Mouse (Mus musculus) adrenal gland, adult 2 months (tissue): ENCODE results near the gene Sema4b. TPM values are rescaled to one million over a fixed set of nuclear protein-coding genes. Genes with fewer than 3 reads are reported as not detected.
A peak's percentile ranks its signal among the peaks of the same experiment; 100 is the strongest.

Source experiments
- DNase-seq: peaks from one replicate; pipeline ENCODE4 v3.0.0; 2021
- polyA plus RNA-seq: library from polyadenylated mRNA; depleted of rRNA; stranded (reverse); fragments of >200 nt; gene quantifications from 2 replicates; pipeline ENCODE4 v1.2.3, GENCODE M21; 2012; rRNA removed
- total RNA-seq, 2 experiments: library from RNA; stranded (reverse); gene quantifications; 2 replicates each; pipeline ENCODE4 v1.2.3; 2021

Sema4b gene
- total and polyA plus RNA-seq, 3 experiments, result 57.7 to 66.4 (median 65.8) TPM

GRCm38 (mm10) chr7:80268897-80269750 is 82.5 kb downstream of the Sema4b start, which contains the start of gene Vps33b:
Vps33b (plus strand) TSS chr7:80269649.
- DNase-seq, result peak; percentile 96

GRCm38 (mm10) chr7:80269751-80270255 is 83.2 kb downstream of the Sema4b start:
- DNase-seq, result peak; percentile 68

GRCm38 (mm10) chr7:80273456-80273855 is 86.8 kb downstream of the Sema4b start:
- DNase-seq, result peak; percentile 59

Other genes with a start within 250 kb of the Sema4b start
- gene Zfp710, start 162.0 kb upstream of the Sema4b start, total RNA-seq, result 10 to 100 TPM; 14.0 to 25.5 TPM
- gene Zfp710, start 162.0 kb upstream of the Sema4b start, polyA plus RNA-seq, result 24.1 and 24.8 TPM in 2 replicates
- 100 to 1,000 TPM in 1 of 2 experiments, 10 to 100 TPM in 1; 96.2 to 200 TPM for gene Idh2, start 71.4 kb upstream of the Sema4b start, total RNA-seq
- 147 and 150 TPM in 2 replicates for gene Idh2, start 71.4 kb upstream of the Sema4b start, polyA plus RNA-seq
- 10 to 100 TPM; 66.7 to 75.3 TPM for gene Cib1, start 46.0 kb downstream of the Sema4b start, total RNA-seq
- 110 and 126 TPM in 2 replicates for gene Cib1, start 46.0 kb downstream of the Sema4b start, polyA plus RNA-seq
- gene Gdpgp1, start 46.0 kb downstream of the Sema4b start, total RNA-seq, result 1 to 10 TPM; 3.6 to 4.6 TPM
- gene Gdpgp1, start 46.0 kb downstream of the Sema4b start, polyA plus RNA-seq, result 2.6 and 2.9 TPM in 2 replicates
- gene Ttll13, start 59.5 kb downstream of the Sema4b start, total RNA-seq, result 1 to 10 TPM in 1 of 2 experiments, under 1 TPM in 1; 0.89 to 1.2 TPM
- 0.66 TPM in 2 replicates for gene Ttll13, start 59.5 kb downstream of the Sema4b start, polyA plus RNA-seq
- 10 to 100 TPM; 35.7 to 50.1 TPM for gene Ngrn, start 74.4 kb downstream of the Sema4b start, total RNA-seq
- 38.7 and 45.6 TPM in 2 replicates for gene Ngrn, start 74.4 kb downstream of the Sema4b start, polyA plus RNA-seq
- gene Vps33b, start 82.8 kb downstream of the Sema4b start, total RNA-seq, result 10 to 100 TPM; 20.4 to 20.6 TPM
- 8.4 and 9.3 TPM in 2 replicates for gene Vps33b, start 82.8 kb downstream of the Sema4b start, polyA plus RNA-seq
- gene Prc1, start 107.6 kb downstream of the Sema4b start, total RNA-seq, result 1 to 10 TPM; 4.0 to 5.3 TPM
- 2.3 and 3.8 TPM in 2 replicates for gene Prc1, start 107.6 kb downstream of the Sema4b start, polyA plus RNA-seq
- 10 to 100 TPM in 1 of 2 experiments, 1 to 10 TPM in 1; 7.4 to 10.5 TPM for gene Rccd1, start 137.6 kb downstream of the Sema4b start, total RNA-seq
- 9.0 and 12.9 TPM in 2 replicates for gene Rccd1, start 137.6 kb downstream of the Sema4b start, polyA plus RNA-seq
- gene Unc45a, start 154.2 kb downstream of the Sema4b start, total RNA-seq, result 10 to 100 TPM; 66.5 to 73.0 TPM
- 69.1 and 76.9 TPM in 2 replicates for gene Unc45a, start 154.2 kb downstream of the Sema4b start, polyA plus RNA-seq
- 10 to 100 TPM; 45.5 to 50.8 TPM for gene Hddc3, start 156.3 kb downstream of the Sema4b start, total RNA-seq
- 25.1 and 36.4 TPM in 2 replicates for gene Hddc3, start 156.3 kb downstream of the Sema4b start, polyA plus RNA-seq
- 10 to 100 TPM; 77.2 to 99.3 TPM for gene Man2a2, start 184.5 kb downstream of the Sema4b start, total RNA-seq
- gene Man2a2, start 184.5 kb downstream of the Sema4b start, polyA plus RNA-seq, result 252 and 304 TPM in 2 replicates
- 10 to 100 TPM in 1 of 2 experiments, 1 to 10 TPM in 1; 7.9 to 13.0 TPM for gene Fes, start 201.1 kb downstream of the Sema4b start, total RNA-seq
- gene Fes, start 201.1 kb downstream of the Sema4b start, polyA plus RNA-seq, result 13.1 and 14.8 TPM in 2 replicates
- gene Furin, start 218.6 kb downstream of the Sema4b start, total RNA-seq, result 100 to 1,000 TPM; 158 to 185 TPM
- gene Furin, start 218.6 kb downstream of the Sema4b start, polyA plus RNA-seq, result 225 and 227 TPM in 2 replicates